Mouse (Mus musculus) lung, postnatal 4 days (tissue): ENCODE data around the gene Slc4a1ap.
"Not testable (repeated sequence)": the region's sequence is repeated elsewhere in the genome, so short reads cannot be mapped to it uniquely, and the experiment has no call there.

Source experiments
- DNase-seq, 2 experiments: peaks; one replicate each; pipeline ENCODE4 v3.0.0; 2021

Gene Slc4a1ap

DNA sequence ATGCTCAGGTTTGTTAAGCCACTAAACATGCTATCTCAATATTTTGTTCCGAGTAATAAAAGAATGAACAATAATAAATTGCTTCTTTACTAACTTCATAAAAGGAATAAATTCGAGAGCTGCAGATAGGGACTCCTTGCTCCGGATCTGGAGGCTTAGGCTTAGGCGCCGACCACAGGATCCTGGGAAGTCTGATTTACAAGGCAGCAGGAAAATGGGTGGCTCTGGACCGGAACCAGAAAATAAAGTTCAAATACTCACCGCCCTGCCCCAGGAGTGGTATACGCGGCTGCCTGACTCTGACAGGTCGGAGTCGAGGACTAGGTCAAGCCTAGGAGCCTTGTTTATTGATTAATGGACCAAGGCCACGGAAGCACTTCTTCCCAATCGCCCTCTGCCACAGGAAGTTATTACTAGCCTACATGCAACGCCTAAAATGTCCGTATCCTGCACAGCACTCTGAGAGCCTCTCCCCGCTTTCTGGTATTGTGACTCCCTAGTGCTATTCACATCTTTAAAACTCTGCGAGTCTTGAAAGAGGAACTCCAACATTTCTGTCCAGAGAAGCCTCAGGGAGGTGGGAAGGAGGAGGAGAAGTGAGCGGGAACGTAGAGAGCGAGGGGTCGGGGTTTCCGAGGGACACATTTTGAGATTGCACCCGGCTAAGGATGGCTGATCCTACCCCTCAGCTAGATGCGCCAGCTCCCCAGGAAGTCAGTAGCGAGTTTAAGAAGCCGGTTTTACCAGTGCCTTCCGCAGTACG lies at the start of gene Slc4a1ap:
Gene Slc4a1ap, plus strand, starts transcription at position 642 of the 763 bp plus-strand sequence.
- peak; percentile 83 to 88 for DNase-seq

DNA sequence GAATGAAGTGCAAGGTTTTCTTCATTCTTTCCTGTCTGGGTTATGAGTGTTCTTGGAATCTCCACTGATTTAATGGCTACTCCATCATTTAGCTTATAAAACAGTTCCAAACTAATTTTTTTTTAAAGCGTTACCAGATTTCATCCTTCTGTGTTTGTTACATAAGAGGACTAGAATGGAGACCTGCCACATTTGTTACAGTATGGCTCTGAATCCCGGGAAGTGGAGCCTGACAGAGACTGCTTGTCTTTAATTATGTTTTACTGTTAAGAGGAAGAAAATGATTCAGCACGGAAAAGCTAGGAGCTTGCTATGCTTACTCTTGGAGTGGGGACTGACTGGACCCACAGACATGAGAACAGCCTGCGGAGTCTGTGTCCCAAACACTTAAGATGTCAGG lies 46.3 kb upstream of the Slc4a1ap start:
- DNase-seq: no peak

DNA sequence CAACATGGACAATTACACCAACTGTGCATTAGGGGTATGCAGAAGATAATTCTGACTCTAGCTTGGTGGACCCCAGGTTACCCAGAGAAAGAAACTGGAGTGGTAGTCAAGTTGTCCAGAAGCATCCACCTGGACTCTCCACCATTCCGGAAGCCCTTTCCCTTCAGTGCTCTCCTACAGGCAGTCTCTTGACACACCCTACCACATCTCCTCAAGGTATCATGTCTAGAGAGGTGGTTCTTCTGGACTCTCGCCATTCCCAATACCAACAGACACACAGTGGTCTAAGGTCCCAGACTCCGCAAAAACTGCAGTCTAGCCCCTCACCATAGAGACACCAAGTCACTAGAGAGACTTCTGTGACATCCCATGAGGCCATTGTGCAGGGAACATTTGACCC lies 41.4 kb upstream of the Slc4a1ap start, which contains the start of gene 4930548H24Rik:
Gene 4930548H24Rik, plus strand, starts transcription at position 301 of the 400 bp plus-strand sequence.
- no peak for DNase-seq

DNA sequence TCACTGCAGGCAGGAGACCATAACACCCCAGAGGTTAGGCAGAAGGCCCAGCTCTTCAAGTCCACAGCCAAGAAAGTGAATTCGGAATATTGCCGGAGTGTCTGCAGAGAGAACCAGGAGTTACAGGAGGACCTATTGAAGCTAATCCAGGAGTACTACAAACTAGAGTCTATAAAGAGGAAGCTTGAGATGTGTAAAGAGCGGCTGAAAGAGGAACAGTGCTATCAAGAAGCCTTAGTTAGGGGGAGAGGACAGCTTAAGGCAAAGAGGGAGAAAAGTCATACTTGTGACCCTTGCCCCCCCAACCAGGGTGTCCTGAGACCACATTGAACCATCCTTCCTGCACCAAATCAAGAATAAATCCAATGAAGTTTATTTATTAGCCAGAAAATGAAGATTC lies 38.9 kb upstream of the Slc4a1ap start:
- no peak for DNase-seq

DNA sequence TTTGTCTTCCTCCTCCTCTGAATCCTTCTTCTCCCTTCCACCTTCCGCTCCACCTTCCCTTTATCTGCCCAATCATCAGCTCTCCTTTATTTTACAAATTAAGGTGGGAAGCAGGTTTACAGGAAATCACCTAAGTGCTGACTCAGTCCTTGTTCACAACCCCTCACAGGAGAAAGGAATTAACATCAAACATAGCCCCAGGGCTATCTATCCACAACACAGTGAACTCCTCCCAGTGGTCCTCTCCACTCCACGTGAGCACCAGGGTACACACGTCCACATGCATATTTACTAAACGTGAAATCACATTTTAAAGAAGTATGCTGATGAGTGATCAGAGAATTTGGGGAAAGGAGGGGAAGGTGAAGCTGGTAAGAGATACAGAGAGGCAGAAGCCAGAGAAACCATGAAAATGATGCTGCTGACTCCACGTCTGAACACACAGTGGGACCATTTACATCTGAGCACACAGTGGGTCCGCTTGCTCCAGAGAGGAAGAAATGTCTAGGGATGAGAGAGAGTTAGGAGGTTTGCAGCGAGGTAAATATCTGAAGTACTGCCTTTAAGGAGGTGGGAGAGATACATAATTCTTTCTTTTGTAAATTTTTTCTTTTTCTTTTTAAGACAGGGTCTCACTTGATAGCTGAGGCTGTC lies 37.6 kb upstream of the Slc4a1ap start:
- DNase-seq: no peak

DNA sequence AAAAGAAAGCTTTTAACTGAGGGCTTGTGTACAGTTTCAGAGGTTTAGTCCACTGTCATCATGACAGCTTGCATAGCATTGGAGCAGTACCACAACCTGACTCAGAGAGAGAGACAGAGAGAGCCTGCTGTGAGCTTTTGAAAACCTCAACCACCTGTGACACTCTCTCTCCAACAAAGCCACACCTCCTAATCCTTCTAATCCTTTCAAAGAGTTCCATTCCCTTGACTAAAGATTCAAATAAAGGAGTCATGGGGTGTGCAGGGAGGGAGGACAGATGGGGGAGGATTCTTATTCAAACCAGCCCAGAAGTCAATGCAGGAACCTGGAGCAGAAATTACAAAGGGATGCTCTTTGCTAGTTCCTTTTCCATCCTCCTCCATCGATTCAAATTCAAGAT lies 34.8 kb upstream of the Slc4a1ap start:
- no peak for DNase-seq

DNA sequence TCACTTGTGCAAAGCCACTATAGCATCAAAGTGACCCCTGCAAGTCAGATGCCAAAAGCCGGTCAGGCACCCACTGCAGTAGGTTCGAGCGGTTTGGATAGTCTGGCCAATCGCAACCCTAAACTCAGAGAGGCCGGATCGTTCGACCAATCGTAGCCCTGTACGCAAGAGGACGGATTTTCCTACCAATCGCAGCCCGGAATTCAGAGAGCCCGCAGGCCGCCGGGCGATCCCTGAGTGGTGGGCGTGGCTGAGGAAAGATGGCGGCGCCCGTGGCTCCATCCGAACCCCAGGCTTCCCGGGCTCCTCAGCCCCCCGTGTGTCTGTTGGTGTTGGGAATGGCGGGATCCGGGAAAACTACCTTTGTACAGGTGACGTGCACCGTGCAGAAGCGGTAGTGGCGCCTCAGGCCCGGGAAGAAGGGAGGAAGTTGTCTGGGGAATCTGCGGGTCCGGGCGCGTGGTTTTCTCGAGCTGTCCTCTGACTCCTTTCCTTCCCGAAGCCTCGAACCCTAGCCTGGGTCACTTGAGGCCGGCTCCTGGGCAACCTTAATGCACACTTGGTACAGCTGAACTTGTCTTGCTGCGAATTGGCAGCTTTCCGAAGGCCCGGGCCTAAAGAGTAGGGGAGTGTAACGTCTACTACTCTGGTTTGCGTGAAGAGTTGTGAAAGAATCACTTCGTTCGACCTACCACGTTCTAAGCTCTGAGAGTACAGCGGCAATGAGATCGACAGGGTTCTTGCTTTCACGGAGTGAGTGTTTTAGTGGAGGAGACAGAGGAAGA lies 32.1 kb upstream of the Slc4a1ap start, which contains the start of gene Gpn1:
Gene Gpn1, plus strand, starts transcription at position 229 of the 785 bp plus-strand sequence.
- DNase-seq: peak; percentile 92

DNA sequence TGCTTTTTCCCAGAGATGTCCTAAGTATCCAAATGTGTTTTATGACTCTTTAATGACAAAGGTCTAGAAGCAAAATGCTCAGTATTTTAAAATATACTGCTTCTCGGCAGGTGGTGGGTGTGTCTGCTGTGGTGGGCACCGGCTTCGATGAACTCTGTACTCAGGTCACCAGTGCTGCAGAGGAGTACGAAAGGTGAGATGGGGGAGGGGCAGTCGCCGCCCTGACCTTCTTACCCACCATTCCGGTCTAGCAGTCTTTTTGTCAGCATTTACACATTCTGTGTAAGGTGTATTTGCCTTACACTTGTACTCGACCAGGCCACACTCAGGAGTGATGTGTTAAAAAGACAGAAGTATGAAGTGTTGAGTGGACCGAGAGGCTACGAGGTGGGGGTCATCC lies 22.0 kb upstream of the Slc4a1ap start:
- no peak for DNase-seq

DNA sequence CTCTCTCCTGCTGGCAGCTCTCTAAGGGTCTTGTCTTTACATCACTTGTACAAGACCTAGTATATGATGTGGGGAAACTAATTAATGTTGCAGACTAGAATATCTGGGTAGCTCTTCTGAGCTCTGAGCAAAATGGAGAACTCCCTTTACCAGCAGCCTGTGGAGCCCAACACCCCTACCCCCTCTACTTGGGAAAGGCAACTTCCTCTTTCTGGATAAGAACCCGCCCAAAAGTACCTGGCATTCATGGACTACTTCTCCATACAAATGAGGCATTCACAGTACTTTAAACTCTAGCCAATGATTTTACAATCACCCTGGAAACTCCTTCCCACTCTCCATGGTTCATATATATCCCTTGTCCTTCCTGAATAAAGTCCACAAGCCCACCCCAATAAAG lies 14.3 kb upstream of the Slc4a1ap start:
- peak in 1 of 2 experiments; percentile 9 for DNase-seq

DNA sequence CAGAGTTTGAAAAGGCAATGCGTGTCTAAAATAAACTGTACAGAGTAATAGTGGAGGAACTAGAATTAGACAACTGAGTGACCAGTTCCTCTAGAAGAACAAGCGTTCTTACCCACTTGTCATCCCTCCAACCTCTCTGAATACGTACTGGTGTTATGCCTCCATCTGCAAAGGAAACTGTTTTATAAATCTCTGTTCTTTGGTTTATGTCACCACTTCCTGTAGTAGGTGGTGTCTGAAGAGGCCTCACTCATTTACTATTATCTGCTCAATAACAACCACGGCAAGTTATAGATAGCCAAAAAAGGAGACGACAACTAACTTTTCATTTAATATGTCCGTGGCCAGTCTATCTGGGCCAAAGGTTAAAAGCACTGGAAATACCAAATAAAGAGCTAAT lies 6.2 kb upstream of the Slc4a1ap start:
- DNase-seq: no peak

DNA sequence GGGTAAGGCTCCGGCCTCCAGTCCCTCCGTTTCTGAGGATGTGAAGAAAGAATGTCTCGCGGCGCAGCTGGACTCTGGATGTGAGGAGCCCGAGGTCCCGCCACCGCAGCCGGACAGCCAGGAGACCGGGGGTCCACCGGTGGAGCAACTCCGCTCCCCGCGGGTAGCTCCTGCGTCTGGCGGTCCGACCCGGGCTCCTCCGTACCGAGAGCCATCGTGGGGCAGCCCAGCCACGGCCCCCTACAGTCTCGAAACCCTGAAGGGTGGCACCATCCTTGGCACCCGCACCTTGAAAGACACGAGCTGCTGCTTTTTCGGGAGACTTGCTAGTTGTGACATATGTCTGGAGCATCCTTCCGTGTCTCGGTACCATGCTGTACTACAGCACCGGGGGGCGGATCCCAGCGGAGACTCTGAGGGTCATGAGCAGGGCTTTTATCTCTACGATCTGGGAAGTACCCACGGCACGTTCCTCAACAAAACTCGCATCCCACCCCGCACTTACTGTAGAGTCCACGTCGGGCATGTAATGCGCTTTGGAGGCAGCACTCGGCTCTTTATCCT lies 404 bp downstream of the Slc4a1ap start:
- no peak for DNase-seq

DNA sequence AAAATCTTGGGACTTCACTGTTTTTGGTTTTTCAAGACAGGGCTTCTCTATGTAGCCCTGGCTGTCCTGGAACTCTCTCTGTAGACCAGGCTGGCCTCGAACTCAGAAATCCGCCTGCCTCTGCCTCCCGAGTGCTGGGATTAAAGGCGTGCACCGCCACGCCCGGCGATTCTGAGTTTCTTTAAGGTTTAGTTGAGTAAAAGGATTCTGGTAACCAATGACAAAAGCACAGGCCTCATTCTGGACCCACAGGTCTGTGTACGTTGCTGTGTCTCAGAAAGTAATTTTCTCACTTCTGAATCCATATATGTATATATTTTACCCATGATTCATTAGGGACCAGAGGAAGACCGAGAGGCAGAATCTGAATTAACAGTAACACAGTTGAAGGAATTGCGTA lies 912 bp downstream of the Slc4a1ap start, which contains the start of gene Supt7l:
Gene Supt7l, minus strand, starts transcription at position 101 of the 400 bp plus-strand sequence.
- not testable (repeated sequence) for DNase-seq

DNA sequence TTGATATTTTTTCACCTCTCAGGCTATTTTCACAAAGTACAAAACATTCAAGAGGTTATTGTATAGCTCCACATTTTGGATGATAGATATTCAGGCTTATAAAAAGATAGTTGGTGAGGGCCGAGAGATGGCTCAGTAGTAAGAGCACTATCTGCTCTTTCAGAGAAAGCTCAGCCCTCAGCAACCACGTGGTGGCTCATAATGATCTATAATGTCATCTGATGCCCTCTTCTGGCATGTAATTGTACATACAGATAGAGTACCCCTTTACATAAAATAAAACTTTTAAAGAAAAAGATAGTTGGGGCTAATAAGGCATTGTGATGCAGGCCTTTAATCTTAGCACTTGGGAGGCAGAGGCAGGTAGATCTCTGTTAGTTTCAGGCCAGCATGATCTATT lies 1.8 kb downstream of the Slc4a1ap start:
- DNase-seq: no peak

DNA sequence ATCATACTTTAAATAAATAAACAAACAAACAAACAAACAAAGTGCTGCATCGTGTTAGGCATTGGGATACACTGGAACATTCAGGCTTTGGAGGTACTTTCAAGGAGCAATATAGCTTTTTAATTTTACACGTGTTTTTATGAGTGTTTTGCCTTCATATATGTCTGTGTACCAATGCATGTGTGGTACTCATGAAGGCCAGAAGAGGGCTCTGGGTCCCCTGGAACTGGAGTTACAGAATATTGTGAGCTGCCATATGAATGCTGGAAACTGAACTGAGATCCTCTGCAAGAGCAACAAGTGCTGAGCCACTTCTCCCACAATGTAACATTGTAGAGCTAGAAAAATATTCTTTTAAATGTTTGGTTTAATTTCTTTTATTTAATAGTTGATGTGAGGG lies 8.4 kb downstream of the Slc4a1ap start:
- no peak for DNase-seq

DNA sequence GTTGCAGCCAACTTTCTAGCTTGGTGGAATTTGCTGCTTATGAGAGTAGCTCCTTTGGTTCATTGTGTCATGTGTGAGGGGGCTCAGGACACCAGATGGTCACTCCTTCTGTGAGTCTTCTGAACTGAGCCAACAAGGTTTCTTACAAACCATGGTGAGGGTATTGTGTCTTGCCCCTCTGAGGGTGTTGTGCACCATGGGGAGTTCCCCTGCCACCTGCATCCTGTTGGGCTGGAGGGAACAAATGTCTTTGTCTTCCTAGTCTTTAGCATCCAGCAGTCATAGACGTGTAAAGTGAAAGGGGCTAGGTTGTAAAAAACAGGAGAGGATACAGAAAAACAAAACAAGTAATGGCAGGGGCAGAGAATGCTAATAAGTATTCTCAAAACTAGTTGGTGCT lies 32.6 kb downstream of the Slc4a1ap start:
- DNase-seq: no peak

DNA sequence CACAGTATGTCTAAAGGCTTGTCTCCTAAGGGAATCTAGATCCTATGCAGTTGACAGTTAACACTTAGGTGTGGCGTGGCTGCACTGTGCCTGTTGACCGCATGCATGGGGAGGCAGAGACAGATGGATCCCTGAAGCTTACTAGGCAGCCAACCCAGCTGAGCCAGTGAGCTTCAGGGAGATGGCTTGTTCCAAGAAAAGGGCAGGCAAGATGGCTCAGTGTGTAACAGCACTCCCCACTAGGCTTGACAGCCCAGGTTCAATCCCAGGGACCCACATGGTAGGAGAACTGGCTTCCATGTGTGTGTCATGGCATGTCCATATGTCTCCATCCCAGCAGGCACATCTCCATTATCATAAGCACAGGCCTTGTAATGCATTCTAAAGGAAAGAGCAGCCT lies 33.6 kb downstream of the Slc4a1ap start:
- DNase-seq: no peak

DNA sequence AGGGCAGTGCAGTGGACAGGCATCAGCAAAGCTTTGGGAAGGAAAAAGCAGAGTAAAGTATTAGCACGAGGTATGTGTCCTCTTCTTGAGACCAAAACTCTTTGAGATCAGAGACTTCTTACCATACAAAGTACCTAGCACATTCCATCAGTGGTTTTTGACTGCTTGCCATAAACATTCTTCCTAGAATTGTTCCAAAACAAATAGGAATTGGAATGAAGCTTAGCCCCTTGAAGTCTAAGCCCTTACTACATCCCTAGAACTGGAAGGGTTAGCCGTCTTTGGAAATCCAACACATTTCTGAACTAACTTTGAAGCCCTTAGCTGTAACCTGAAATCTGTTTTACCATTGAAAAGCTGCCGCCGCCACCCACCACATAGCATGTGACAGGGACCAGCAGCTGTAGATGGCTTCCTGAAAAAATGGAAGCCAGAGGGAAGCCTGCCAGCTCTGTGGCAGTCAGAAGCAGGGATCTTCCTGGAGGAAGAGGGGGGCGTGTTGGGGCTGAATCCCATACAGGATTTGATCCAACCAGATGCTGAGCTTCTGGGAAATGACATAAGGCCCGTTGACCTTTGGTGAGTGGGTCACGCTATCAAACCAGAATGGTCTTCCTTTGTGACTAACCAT lies 35.4 kb downstream of the Slc4a1ap start:
- peak; percentile 63 to 77 for DNase-seq

DNA sequence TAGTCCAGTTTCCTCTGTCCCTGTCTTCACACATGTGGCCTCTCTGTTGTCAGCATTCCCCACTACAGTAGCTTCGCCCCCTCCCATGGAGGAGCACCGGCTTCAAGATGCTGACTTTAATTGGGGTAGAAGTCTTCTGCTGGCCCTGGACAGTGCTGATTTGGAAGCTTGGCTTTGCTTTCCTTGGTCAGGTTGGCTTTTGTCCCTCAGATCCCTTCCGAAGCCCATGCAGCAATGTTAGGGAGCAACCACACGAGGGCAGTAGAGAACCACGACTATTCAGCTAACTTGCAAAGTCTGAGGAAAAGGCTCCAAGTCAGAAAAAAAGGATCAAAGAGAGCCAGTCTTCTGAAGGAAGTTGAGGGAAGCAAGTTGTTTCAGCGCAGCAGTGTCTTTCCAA lies 36.7 kb downstream of the Slc4a1ap start:
- peak; percentile 67 to 85 for DNase-seq

DNA sequence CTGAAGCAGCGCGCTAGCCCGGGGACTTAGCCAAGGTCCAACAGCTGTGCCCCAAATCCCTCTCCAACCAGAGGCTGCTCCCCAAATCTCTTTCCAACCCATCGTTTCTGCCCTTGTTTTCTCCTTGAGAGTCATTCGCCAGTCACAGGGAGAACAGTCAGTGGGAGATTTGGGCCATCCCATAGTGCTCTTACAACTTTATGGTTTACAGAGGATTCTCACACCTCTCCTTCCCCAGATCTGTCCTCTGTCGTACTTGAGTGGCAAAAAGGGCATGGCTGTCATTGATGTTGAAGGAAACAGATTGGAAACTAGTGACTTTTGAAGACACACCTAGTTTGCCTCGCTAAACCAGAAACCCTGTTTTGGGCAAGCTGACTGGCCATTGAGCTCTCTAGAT lies 37.1 kb downstream of the Slc4a1ap start:
- DNase-seq: no peak

DNA sequence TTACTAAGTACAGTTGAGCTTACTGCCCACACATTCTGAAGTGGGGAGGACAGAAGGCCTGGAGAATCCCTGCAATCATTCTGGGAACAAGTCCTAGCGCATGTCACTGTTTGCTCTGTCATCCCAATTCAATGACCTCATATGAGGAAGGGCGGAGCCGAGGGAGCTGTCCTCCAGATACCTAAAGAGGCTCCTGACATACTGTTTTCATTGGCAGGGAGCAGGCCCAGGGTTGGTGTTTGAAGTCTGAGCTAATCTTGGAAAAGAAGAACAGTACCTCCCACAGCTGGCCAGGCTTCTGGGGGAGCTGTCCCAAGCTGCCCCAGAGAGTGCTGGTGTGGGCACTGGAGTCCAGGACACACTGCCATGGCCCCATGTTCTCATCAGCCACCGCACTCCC lies 38.2 kb downstream of the Slc4a1ap start:
- no peak for DNase-seq

DNA sequence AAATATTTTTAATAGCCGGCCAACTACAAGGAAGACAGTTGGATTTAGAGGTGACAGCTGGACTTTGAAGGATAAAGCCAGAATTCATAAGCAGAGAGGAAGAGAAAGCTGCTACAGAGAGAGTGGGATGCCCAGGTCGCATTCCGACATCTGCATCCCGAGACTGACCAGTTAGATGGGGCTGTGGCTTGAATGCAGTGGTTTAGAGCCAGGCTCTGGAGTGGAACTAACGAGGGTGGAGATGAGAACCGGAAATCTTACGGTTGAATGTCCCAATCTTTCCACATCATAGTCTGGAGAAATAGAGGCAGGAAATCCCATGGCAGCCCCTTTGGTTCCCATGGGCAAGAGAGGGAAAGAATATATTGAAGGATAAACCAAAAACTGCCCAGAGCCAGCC lies 39.2 kb downstream of the Slc4a1ap start:
- no peak for DNase-seq

DNA sequence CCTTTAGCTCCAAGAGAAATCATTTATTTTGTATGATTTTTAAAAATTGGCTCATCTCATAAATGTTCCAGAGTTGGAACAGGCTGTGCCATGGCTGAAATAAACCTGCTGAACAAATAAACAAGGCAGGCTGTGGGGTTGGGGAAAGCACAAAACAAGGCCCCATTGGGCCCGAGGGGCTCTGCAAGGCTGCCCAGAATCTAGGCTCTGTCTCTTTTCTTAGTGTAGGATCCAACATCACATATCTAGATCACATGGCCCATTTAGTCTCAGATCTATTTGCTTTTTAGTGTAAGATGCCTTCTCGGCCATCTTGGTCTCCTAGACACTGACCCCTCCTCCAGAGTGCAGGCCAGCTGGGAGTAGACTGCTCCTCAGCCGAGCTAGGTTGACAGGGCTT lies 39.7 kb downstream of the Slc4a1ap start:
- DNase-seq: no peak
